In the genomic region with DNA sequence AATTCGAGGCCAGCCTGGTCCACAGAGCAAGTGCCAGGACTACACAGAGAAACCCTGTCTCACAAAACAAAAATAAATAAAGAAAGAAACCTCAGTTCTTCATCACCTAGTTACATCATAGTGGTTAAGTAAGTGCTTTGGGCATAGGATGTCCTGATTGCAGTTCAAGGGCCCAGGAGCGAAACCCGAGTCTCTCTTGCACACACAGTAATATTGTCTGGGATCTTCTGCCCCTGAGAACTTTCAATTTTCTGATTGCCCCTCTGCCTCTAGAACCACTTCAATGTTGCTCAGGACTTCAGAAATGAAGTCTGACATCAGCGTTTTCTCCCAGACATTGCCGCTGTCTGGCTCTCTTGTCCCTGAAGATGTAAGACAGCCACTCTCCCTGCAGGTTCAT, we compare ENCODE assay signal across 27 mouse cellular contexts.
"Had no signal": no experiment of that assay in that cellular context is flagged by ENCODE, and none has a peak within 500 bp of the region (broad histone marks: within the 10 kb centered on the region; RNA-seq: fewer than 3 reads in every experiment).

No protein-coding gene starts in this region.

- H3K4me2 ChIP-seq: embryonic facial prominence, embryonic 12.5 days; embryonic facial prominence, embryonic 13.5 days; embryonic facial prominence, embryonic 15.5 days; forebrain, embryonic 12.5 days; forebrain, embryonic 13.5 days; forebrain, embryonic 15.5 days had no signal

- ATAC-seq: forebrain, embryonic 13.5 days; forebrain, embryonic 14.5 days; forebrain, embryonic 15.5 days; forebrain, embryonic 16.5 days; forebrain, postnatal 0 days had no signal

- H3K27ac ChIP-seq: embryonic facial prominence, embryonic 10.5 days; embryonic facial prominence, embryonic 12.5 days; embryonic facial prominence, embryonic 13.5 days; embryonic facial prominence, embryonic 15.5 days; forebrain, embryonic 10.5 days; forebrain, embryonic 12.5 days; forebrain, embryonic 13.5 days; forebrain, embryonic 15.5 days; gastrocnemius, adult 2 months; heart, adult 2 months had no signal

- H3K27me3 ChIP-seq: embryonic facial prominence, embryonic 12.5 days; embryonic facial prominence, embryonic 13.5 days; embryonic facial prominence, embryonic 15.5 days; forebrain, embryonic 12.5 days; forebrain, embryonic 13.5 days; forebrain, embryonic 15.5 days had no signal

- H3K4me1 ChIP-seq: embryonic facial prominence, embryonic 10.5 days; embryonic facial prominence, embryonic 12.5 days; embryonic facial prominence, embryonic 13.5 days; embryonic facial prominence, embryonic 15.5 days; forebrain, embryonic 10.5 days; forebrain, embryonic 12.5 days; forebrain, embryonic 13.5 days; forebrain, embryonic 15.5 days had no signal

- DNase-seq: cerebellum, adult 8-10 months; cerebellum, adult 9-10 months; cerebellum, adult 9-11 months; cerebellum, postnatal 10 days; cerebellum, postnatal 14 days; cerebellum, postnatal 25 days; cerebellum, postnatal 36 days; embryo, embryonic 11 days; forebrain, postnatal 0 days; gastrocnemius, adult 2 months; gastrocnemius, postnatal 10 days; gastrocnemius, postnatal 14 days; gastrocnemius, postnatal 25 days; gastrocnemius, postnatal 36 days; heart, adult 18-20 months; heart, adult 2 months had no signal

- H3K9ac ChIP-seq: embryonic facial prominence, embryonic 12.5 days; embryonic facial prominence, embryonic 13.5 days; embryonic facial prominence, embryonic 15.5 days; forebrain, embryonic 12.5 days; forebrain, embryonic 13.5 days; forebrain, embryonic 15.5 days; forebrain, postnatal 0 days had no signal

- H3K9me3 ChIP-seq: embryonic facial prominence, embryonic 10.5 days; embryonic facial prominence, embryonic 12.5 days; embryonic facial prominence, embryonic 13.5 days; embryonic facial prominence, embryonic 15.5 days; forebrain, embryonic 10.5 days; forebrain, embryonic 12.5 days; forebrain, embryonic 13.5 days; forebrain, embryonic 15.5 days had no signal

- H3K4me3 ChIP-seq: embryonic facial prominence, embryonic 10.5 days; embryonic facial prominence, embryonic 12.5 days; embryonic facial prominence, embryonic 13.5 days; embryonic facial prominence, embryonic 15.5 days; erythroblast, embryonic 14.5 days; forebrain, embryonic 10.5 days; forebrain, embryonic 12.5 days; forebrain, embryonic 13.5 days; forebrain, embryonic 15.5 days; gastrocnemius, adult 2 months; heart, adult 2 months had no signal

- H3K36me3 ChIP-seq: embryonic facial prominence, embryonic 10.5 days; embryonic facial prominence, embryonic 12.5 days; embryonic facial prominence, embryonic 13.5 days; embryonic facial prominence, embryonic 15.5 days; forebrain, embryonic 10.5 days; forebrain, embryonic 12.5 days; forebrain, embryonic 15.5 days had no signal
